ENCODE assay signal across 17 mouse cellular contexts in the genomic region with DNA sequence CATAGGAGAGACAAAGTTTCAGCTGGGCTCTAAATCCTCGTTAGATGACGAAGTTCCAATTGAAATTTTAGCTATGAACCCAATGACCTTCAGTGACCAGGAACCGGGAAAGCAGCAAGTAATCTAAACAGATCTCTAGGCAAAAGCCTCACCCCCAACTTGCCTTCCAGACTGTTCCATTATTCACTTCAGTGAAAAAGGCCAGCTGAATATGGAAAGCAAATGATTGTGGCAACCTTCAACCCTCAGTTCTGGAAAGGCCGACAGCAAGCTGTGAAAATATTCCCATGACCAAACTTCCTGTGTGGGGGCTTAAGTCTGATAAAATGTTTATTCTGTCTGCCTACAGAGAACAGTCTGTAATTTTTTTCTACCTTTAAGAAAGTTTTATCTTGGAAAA.
A peak's percentile ranks its signal among the peaks of the same experiment; 100 is the strongest.
DNase-seq lines count a peak whose midpoint lies in the region; ATAC-seq and TF ChIP-seq lines count a peak whose summit lies in the region.
"Had no signal": no experiment of that assay in that cellular context is flagged by ENCODE, and none has a peak within 500 bp of the region (broad histone marks: within the 10 kb centered on the region; RNA-seq: fewer than 3 reads in every experiment).

No protein-coding gene starts in this region.

- H3K4me2 ChIP-seq in lung, embryonic 16.5 days (ENCODE audit: low read depth, low read length): no peak overlapping the region
- H3K4me2 ChIP-seq: lung, embryonic 15.5 days; midbrain, embryonic 15.5 days had no signal

- no peak for TF ChIP-seq CTCF in heart, adult 2 months (IDR thresholded peaks at IDR 0.05)

- H3K9me3 ChIP-seq in lung, embryonic 16.5 days (ENCODE audit: control insufficient read depth, low read length): no peaks in the 10 kb centered on the region
- H3K9me3 ChIP-seq: lung, embryonic 15.5 days; midbrain, embryonic 15.5 days had no signal

- H3K36me3 ChIP-seq in heart, adult 2 months (ENCODE audit: control insufficient read depth, insufficient read depth, low read length): no peaks in the 10 kb centered on the region
- no peaks in the 10 kb centered on the region for H3K36me3 ChIP-seq in lung, embryonic 16.5 days (ENCODE audit: control insufficient read depth, insufficient read depth, low read length)
- H3K36me3 ChIP-seq: lung, embryonic 15.5 days; midbrain, embryonic 15.5 days had no signal

- peak; percentile 20 to 21 for DNase-seq in heart, adult 9 months (ENCODE audit: low spot score in 2 of 2)
- DNase-seq in heart, adult 2 months: no peak
- no peak for DNase-seq in lung, postnatal 14 days
- peak; percentile 5 to 25 for DNase-seq in kidney, adult 8-10 months
- no peak for DNase-seq in ovary, postnatal 36 days (ENCODE audit: low spot score)
- DNase-seq in layer of hippocampus, postnatal 10 days (ENCODE audit: low spot score in 2 of 2): no peak
- no peak for DNase-seq in adrenal gland, postnatal 4 days (ENCODE audit: low spot score in 2 of 2)
- DNase-seq: adrenal gland, adult 8-10 months; cerebellum, adult 11 months; cerebellum, postnatal 14 days; gastrocnemius, postnatal 14 days; layer of hippocampus, adult 9-11 months; thymus, adult 18-20 months had no signal

- 0 out of 2 replicates have a peak, but pooled peaks have one; percentile 15 for ATAC-seq in lung, embryonic 16.5 days (ENCODE audit: low read depth)
- ATAC-seq: hindbrain, postnatal 0 days; midbrain, embryonic 15.5 days had no signal

- no peak overlapping the region for H3K9ac ChIP-seq in heart, adult 2 months (ENCODE audit: low read depth, low read length)
- no peak overlapping the region for H3K9ac ChIP-seq in lung, embryonic 16.5 days (ENCODE audit: low read length)
- H3K9ac ChIP-seq: lung, embryonic 15.5 days; midbrain, embryonic 15.5 days had no signal

- no peak overlapping the region for H3K4me3 ChIP-seq in heart, adult 2 months
- no peak overlapping the region for H3K4me3 ChIP-seq in lung, embryonic 16.5 days (ENCODE audit: low read length)
- H3K4me3 ChIP-seq: lung, embryonic 15.5 days; midbrain, embryonic 15.5 days had no signal

- no peaks in the 10 kb centered on the region for H3K4me1 ChIP-seq in heart, adult 2 months (ENCODE audit: control insufficient read depth, insufficient read depth, low read length)
- no peaks in the 10 kb centered on the region for H3K4me1 ChIP-seq in lung, embryonic 16.5 days (replicated peaks; ENCODE audit: control insufficient read depth, insufficient read depth, low read length)
- H3K4me1 ChIP-seq: lung, embryonic 15.5 days; midbrain, embryonic 15.5 days had no signal

- H3K79me2 ChIP-seq in heart, adult 2 months (replicated peaks; ENCODE audit: control insufficient read depth, insufficient read depth, low read length): no peaks in the 10 kb centered on the region

- no peak for TF ChIP-seq POLR2A in heart, adult 2 months (IDR thresholded peaks at IDR 0.05; ENCODE audit: insufficient read depth, low read depth, low read length)

- WGBS in heart, adult 2 months: 47% methylated on average over 4 of the region's 4 CpGs
- 32% methylated on average over 4 of the region's 4 CpGs for WGBS in lung, embryonic 16.5 days

- no peaks in the 10 kb centered on the region for H3K27me3 ChIP-seq in heart, adult 2 months (ENCODE audit: control insufficient read depth, insufficient read depth, low read length)
- no peaks in the 10 kb centered on the region for H3K27me3 ChIP-seq in lung, embryonic 16.5 days (ENCODE audit: control insufficient read depth, insufficient read depth, low read depth, low read length)
- H3K27me3 ChIP-seq: lung, embryonic 15.5 days; midbrain, embryonic 15.5 days had no signal

- H3K27ac ChIP-seq in heart, adult 2 months: no peak overlapping the region
- no peak overlapping the region for H3K27ac ChIP-seq in lung, embryonic 16.5 days (ENCODE audit: low read length)
- H3K27ac ChIP-seq: hindbrain, postnatal 0 days; lung, embryonic 15.5 days; midbrain, embryonic 15.5 days had no signal

- intact Hi-C loops in heart, adult 2 months (cut with DNase I): no loop called here

- TF ChIP-seq EP300 in heart, adult 2 months (IDR thresholded peaks at IDR 0.05; ENCODE audit: insufficient read depth, low read depth, low read length): no peak

Comparison
In these comparisons a context has a peak if more than half of its experiments do, and no peak if none do; other contexts are left out.
1. DNase-seq: peak in heart, adult 9 months (2 of 2) and kidney, adult 8-10 months (2 of 2); none in heart, adult 2 months (0 of 2), lung, postnatal 14 days (single experiment), ovary, postnatal 36 days (single experiment), layer of hippocampus, postnatal 10 days (0 of 2) and adrenal gland, postnatal 4 days (0 of 2).